Mouse (Mus musculus): Measurements from ENCODE around the gene Chst15. TPM values are rescaled to one million over a fixed set of nuclear protein-coding genes. Genes with fewer than 3 reads are reported as not detected.
A peak's percentile ranks its signal among the peaks of the same experiment; 100 is the strongest.

The Chst15 gene
- total RNA-seq, 2 experiments from 2014 or later, result 3.8 to 8.0 TPM

GRCm38 (mm10) chr7:132242617-132243141 lies 74.3 kb downstream of the Chst15 start:
- peak; percentile 62; the same call in 1 of the 2 replicates for ATAC-seq (replicated peaks; ENCODE audit: low FRiP score, poor library complexity, severe bottlenecking)

GRCm38 (mm10) chr7:132238921-132239320 lies 78.1 kb downstream of the Chst15 start:
- ATAC-seq (replicated peaks; ENCODE audit: low FRiP score, poor library complexity, severe bottlenecking), result no peak

- no peak for ATAC-seq (replicated peaks; ENCODE audit: low FRiP score, poor library complexity, severe bottlenecking)
These were observed 79.8 kb downstream of the Chst15 start for GRCm38 (mm10) chr7:132237191-132237590.

GRCm38 (mm10) chr7:132236789-132237188 lies 80.2 kb downstream of the Chst15 start:
- no peak for ATAC-seq (replicated peaks; ENCODE audit: low FRiP score, poor library complexity, severe bottlenecking)

GRCm38 (mm10) chr7:132234250-132234649 lies 82.8 kb downstream of the Chst15 start:
- ATAC-seq (replicated peaks; ENCODE audit: low FRiP score, poor library complexity, severe bottlenecking), result no peak

- ATAC-seq (replicated peaks; ENCODE audit: low FRiP score, poor library complexity, severe bottlenecking), result no peak
These were observed 83.3 kb downstream of the Chst15 start for GRCm38 (mm10) chr7:132233732-132234131.

- ATAC-seq (replicated peaks; ENCODE audit: low FRiP score, poor library complexity, severe bottlenecking), result no peak
These were observed 84.1 kb downstream of the Chst15 start for GRCm38 (mm10) chr7:132232937-132233336.

- ATAC-seq (replicated peaks; ENCODE audit: low FRiP score, poor library complexity, severe bottlenecking), result no peak
These were observed 85.6 kb downstream of the Chst15 start for GRCm38 (mm10) chr7:132231476-132231875.

GRCm38 (mm10) chr7:132230961-132231360 lies 86.1 kb downstream of the Chst15 start:
- no peak for ATAC-seq (replicated peaks; ENCODE audit: low FRiP score, poor library complexity, severe bottlenecking)

GRCm38 (mm10) chr7:132227075-132227640 lies 89.9 kb downstream of the Chst15 start:
- no peak for ATAC-seq (replicated peaks; ENCODE audit: low FRiP score, poor library complexity, severe bottlenecking)

- no peak for ATAC-seq (replicated peaks; ENCODE audit: low FRiP score, poor library complexity, severe bottlenecking)
These were observed 90.5 kb downstream of the Chst15 start for GRCm38 (mm10) chr7:132226379-132227074.

GRCm38 (mm10) chr7:132223452-132224141 lies 93.4 kb downstream of the Chst15 start:
- no peak for ATAC-seq (replicated peaks; ENCODE audit: low FRiP score, poor library complexity, severe bottlenecking)

- ATAC-seq (replicated peaks; ENCODE audit: low FRiP score, poor library complexity, severe bottlenecking), result no peak
These were observed 103.0 kb downstream of the Chst15 start for GRCm38 (mm10) chr7:132214031-132214430.

- ATAC-seq (replicated peaks; ENCODE audit: low FRiP score, poor library complexity, severe bottlenecking), result no peak
These were observed 103.6 kb downstream of the Chst15 start for GRCm38 (mm10) chr7:132213460-132213859.

- no peak for ATAC-seq (replicated peaks; ENCODE audit: low FRiP score, poor library complexity, severe bottlenecking)
These were observed 104.9 kb downstream of the Chst15 start for GRCm38 (mm10) chr7:132211920-132212701.

- no peak for ATAC-seq (replicated peaks; ENCODE audit: low FRiP score, poor library complexity, severe bottlenecking)
These were observed 106.4 kb downstream of the Chst15 start for GRCm38 (mm10) chr7:132210616-132211015.

GRCm38 (mm10) chr7:132208946-132209651 lies 107.9 kb downstream of the Chst15 start:
- no peak for ATAC-seq (replicated peaks; ENCODE audit: low FRiP score, poor library complexity, severe bottlenecking)

- ATAC-seq (replicated peaks; ENCODE audit: low FRiP score, poor library complexity, severe bottlenecking), result no peak
These were observed 112.9 kb downstream of the Chst15 start for GRCm38 (mm10) chr7:132204073-132204612.

GRCm38 (mm10) chr7:132199686-132200085 lies 117.3 kb downstream of the Chst15 start:
- ATAC-seq (replicated peaks; ENCODE audit: low FRiP score, poor library complexity, severe bottlenecking), result no peak
